Mouse (Mus musculus): ENCODE results near the gene Phactr2.

DNA sequence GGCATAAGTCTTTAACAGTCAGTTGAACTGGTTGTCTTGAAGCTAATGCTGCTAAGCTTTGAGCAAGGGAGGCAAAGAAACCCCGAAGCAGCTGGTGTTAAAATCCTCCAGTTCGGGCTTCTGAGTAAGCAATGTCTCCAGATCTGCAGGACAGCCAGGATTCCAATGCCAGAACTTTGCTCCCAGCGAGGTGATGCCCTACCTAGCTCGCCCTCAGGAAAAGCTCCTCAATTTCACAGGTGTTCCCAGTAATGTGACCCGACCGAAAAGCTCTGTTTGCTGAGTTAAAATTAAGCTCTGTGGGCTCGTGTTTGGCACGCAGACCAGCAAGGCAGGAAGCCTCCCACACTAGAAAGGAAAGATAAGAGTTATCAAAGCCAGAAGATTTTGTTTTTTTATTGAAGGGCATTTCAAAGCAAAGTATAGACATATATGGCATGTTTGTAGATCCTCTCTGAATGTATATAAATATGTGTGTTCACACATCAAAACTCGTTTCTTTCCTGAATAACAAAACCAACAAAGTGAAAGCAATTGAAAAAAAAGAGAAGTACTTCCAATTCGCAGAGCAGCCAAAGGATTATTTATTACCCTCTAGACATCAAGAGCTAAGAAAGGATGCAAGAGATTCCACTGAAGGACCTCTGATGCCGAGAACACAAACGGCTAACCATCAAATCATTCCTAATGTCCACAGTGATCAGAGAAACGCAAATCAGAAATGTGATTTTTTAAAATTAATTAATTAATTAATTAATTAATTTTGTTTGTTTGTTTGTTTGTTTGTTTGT, 20.8 kb downstream of the Phactr2 start:
- TF ChIP-seq POLR2A (IDR thresholded peaks at IDR 0.05; ENCODE audit: insufficient read depth, low read length): no peak
- TF ChIP-seq EP300 (IDR thresholded peaks at IDR 0.05; ENCODE audit: insufficient read depth, low read depth, low read length): no peak
- TF ChIP-seq CTCF (IDR thresholded peaks at IDR 0.05; ENCODE audit: low read depth, low read length): no peak

All from ES-Bruce4 (cell line).